Comparison of ENCODE assay signal across 10 mouse cellular contexts in the genomic region with DNA sequence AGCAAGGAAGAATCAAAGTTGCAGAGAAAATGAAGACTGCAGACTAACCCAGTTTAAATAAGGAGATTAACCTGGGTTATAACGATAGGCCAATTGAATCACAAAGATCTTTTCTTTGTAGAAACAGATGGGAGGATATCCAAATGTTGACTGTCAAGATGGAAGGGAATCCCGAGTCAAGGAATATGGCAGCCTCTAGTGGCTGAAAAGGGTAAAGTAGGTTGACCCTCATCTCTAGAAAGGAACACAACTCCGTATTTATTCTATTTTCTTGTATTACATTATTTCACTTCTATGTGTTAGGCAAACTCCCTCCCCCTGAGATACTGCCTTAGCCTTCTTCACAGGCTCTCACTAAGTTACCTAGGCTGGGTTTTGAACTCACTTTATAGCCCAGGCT.
DNase-seq lines count a peak whose midpoint lies in the region; TF ChIP-seq lines count a peak whose summit lies in the region.
"Had no signal": no experiment of that assay in that cellular context is flagged by ENCODE, and none has a peak within 500 bp of the region (broad histone marks: within the 10 kb centered on the region; RNA-seq: fewer than 3 reads in every experiment).

No protein-coding gene starts in this region.

- peak; percentile 10 for DNase-seq in gastrocnemius, adult 18-20 months (ENCODE audit: low spot score)
- no peak for DNase-seq in gastrocnemius, adult 8-10 months (ENCODE audit: low spot score in 2 of 2)
- no peak for DNase-seq in lung, adult 2 months
- no peak for DNase-seq in lung, postnatal 25 days (ENCODE audit: low spot score)
- DNase-seq in cerebellum, postnatal 25 days, result peak; percentile 9 to 50
- peak; percentile 14 for DNase-seq in retina, postnatal 7 days (ENCODE audit: low read depth, low spot score)
- no peak for DNase-seq in frontal cortex, postnatal 10 days (ENCODE audit: low spot score in 2 of 2)
- no peak for DNase-seq in testis, postnatal 14 days (ENCODE audit: low spot score)

- no peaks in the 10 kb centered on the region; the same call in 1 of the 2 replicates for H3K4me1 ChIP-seq in lung, adult 2 months (ENCODE audit: control insufficient read depth, insufficient read depth, low read length)
- H3K4me1 ChIP-seq: midbrain, embryonic 12.5 days; stomach, embryonic 15.5 days had no signal

- peak; percentile 5; the same call in 1 of the 2 replicates for TF ChIP-seq CTCF in lung, adult 2 months (IDR thresholded peaks at IDR 0.05; ENCODE audit: insufficient read depth, low read length)

- no peak for TF ChIP-seq POLR2A in lung, adult 2 months (IDR thresholded peaks at IDR 0.05; ENCODE audit: borderline replicate concordance, extremely low read depth, low read depth, low read length)

- 25% methylated on average over 3 of the region's 3 CpGs for WGBS in lung, adult 2 months

- H3K4me3 ChIP-seq in lung, adult 2 months (replicated peaks; ENCODE audit: extremely low read depth, low read depth, low read length), result no peak overlapping the region
- H3K4me3 ChIP-seq: midbrain, embryonic 12.5 days; stomach, embryonic 15.5 days had no signal

Comparison
In these comparisons a context has a peak if more than half of its experiments do, and no peak if none do; other contexts are left out.
1. DNase-seq: peak in gastrocnemius, adult 18-20 months (single experiment), cerebellum, postnatal 25 days (2 of 2) and retina, postnatal 7 days (single experiment); none in gastrocnemius, adult 8-10 months (0 of 2), lung, adult 2 months (single experiment), lung, postnatal 25 days (single experiment), frontal cortex, postnatal 10 days (0 of 2) and testis, postnatal 14 days (single experiment).